Mouse (Mus musculus): Measurements from ENCODE around the gene Sdf4. TPM values are rescaled to one million over a fixed set of nuclear protein-coding genes. Genes with fewer than 3 reads are reported as not detected.

The Sdf4 gene
- polyA plus RNA-seq (2015; fragmentation: Nextera tagmentation; extraction: Ambion mirVana), result 177 and 229 TPM in 2 replicates

DNA sequence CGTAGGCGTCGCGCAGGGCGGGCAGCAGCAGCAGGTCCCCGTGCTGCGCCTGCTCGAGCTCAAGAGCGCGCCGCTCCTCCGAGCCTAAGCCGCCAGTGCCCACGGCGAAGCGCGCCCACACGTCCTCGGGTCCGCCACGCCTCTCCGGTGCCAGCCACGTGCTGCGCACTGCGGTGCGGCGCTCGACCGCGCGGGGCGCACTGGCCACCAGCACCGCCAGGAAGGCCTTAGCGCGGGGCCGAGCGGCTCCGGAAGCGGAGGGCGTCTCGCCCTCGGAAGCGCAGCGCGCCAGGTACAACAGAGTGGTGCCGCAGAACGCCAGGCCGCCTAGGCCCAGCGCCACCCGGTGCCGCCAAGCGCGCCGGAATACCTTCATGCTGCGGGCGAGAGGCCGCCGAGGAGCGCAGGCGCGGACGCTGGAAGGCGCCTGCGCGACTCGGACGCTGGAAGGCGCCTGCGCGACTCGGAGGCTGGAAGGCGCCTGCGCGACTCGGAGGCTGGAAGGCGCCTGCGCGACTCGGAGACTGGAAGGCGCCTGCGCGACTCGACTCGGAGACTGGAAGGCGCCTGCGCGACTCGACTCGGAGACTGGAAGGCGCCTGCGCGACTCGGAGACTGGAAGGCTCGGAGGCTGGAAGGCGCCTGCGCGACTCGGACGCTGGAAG, at the start of gene Sdf4, which contains the start of gene B3galt6:
Gene Sdf4 (plus strand): TSS at position 632 of the 665 bp plus-strand sequence.
Gene B3galt6 (minus strand): TSS at position 409 of the 665 bp plus-strand sequence.

GRCm38 (mm10) chr4:155943534-155944249, 49.0 kb upstream of the Sdf4 start, which contains the start of gene Ube2j2:
Ube2j2 (plus strand) TSS chr4:155943831.

DNA sequence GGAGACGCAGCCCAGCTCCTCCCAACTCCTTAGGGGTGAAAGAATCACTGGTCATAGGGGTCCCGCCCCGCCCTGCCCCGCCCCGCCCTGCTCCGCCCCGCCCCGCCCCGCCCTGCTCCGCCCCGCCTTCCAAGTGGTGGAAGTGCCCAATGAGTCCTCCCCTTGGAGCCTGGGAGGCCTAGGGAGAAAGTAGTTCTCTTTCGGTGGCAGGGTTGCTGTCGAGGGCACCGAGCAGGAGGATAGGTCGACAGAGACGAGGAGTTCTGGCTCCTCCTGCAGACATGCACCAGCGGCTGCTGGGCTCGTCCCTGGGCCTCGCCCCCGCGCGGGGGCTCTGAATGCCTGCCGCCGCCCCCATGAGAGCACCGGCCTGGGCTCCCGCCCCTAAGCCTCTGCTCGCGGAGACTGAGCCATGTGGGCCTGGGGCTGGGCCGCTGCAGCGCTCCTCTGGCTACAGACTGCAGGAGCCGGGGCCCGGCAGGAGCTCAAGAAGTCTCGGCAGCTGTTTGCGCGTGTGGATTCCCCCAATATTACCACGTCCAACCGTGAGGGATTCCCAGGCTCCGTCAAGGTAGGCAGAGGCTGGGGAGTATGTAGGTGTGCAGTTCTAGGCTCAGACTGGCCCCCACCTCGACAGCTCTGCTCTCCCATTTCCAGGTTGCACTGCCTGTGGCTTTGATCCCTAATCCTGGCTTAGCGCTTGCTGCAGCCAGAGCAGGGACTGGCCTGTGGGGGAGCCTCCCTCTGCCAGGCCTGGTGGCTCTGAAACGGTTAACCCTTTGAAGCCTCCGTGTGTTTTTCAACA, 30.3 kb upstream of the Sdf4 start, which contains the start of gene C1qtnf12:
Gene C1qtnf12 (plus strand): TSS at position 152 of the 805 bp plus-strand sequence.

GRCm38 (mm10) chr4:156013637-156014036, 21.0 kb downstream of the Sdf4 start, which contains the start of gene Tnfrsf4:
Tnfrsf4 (plus strand) TSS chr4:156013843.

DNA sequence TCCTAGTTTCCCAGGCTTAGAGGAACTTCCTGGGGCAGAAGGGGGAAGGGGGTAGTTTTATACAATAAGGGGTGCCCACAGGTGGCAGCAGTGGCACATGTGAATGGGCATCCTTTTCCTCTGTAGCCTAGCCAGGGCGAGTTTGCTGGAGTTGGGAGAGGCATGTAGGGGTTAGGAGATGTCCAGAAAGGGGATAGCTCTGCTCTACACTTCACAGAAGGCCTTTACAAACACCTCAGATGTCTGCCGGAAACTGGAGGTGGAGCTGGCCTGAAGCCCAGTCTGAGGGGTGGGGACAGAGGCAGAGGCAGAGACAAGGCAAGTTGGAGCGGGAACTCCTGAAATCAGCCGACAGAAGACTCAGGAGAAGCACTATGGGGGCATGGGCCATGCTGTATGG, 33.3 kb downstream of the Sdf4 start, which contains the start of gene Tnfrsf18:
Gene Tnfrsf18 (plus strand): TSS at position 152 of the 400 bp plus-strand sequence.

GRCm38 (mm10) chr4:156059261-156059660, 66.6 kb downstream of the Sdf4 start, which contains the start of gene Ttll10:
Ttll10 (minus strand) TSS chr4:156059414.

Small RNAs within 50 kb of the gene (microRNA-seq; reads per million reads assigned to microRNA genes)
- 13.0 reads per million, percentile 18 among the genes with 10 or more reads in this experiment for gene Mir200a (ENCODE audit: borderline replicate concordance, insufficient number of aligned reads)
- gene Mir200b (ENCODE audit: borderline replicate concordance, insufficient number of aligned reads), result 158 reads per million, percentile 50 among the genes with 10 or more reads in this experiment
- gene Mir429 (ENCODE audit: borderline replicate concordance, insufficient number of aligned reads), result 349 reads per million, percentile 60 among the genes with 10 or more reads in this experiment

Other genes starting within 250 kb of the Sdf4 start
- 32.3 and 51.0 TPM in 2 replicates for gene Atad3a, start 231.8 kb upstream of the Sdf4 start, polyA plus RNA-seq (2015; fragmentation: Nextera tagmentation; extraction: Ambion mirVana)
- gene Vwa1, start 218.2 kb upstream of the Sdf4 start, polyA plus RNA-seq (2015; fragmentation: Nextera tagmentation; extraction: Ambion mirVana), result 8.0 and 13.1 TPM in 2 replicates
- gene Tmem88b, start 207.0 kb upstream of the Sdf4 start, polyA plus RNA-seq (2015; fragmentation: Nextera tagmentation; extraction: Ambion mirVana), result 0.19 and 0.60 TPM in 2 replicates
- 0.15 TPM in 1 of 2 replicates, not detected in the other for gene Ankrd65, start 202.4 kb upstream of the Sdf4 start, polyA plus RNA-seq (2015; fragmentation: Nextera tagmentation; extraction: Ambion mirVana)
- gene Mrpl20, start 190.0 kb upstream of the Sdf4 start, polyA plus RNA-seq (2015; fragmentation: Nextera tagmentation; extraction: Ambion mirVana), result 301 and 408 TPM in 2 replicates
- gene Ccnl2, start 180.4 kb upstream of the Sdf4 start, polyA plus RNA-seq (2015; fragmentation: Nextera tagmentation; extraction: Ambion mirVana), result 73.0 and 127 TPM in 2 replicates
- 316 and 348 TPM in 2 replicates for gene Aurkaip1, start 161.6 kb upstream of the Sdf4 start, polyA plus RNA-seq (2015; fragmentation: Nextera tagmentation; extraction: Ambion mirVana)
- 159 and 249 TPM in 2 replicates for gene Mxra8, start 153.2 kb upstream of the Sdf4 start, polyA plus RNA-seq (2015; fragmentation: Nextera tagmentation; extraction: Ambion mirVana)
- gene Dvl1, start 145.5 kb upstream of the Sdf4 start, polyA plus RNA-seq (2015; fragmentation: Nextera tagmentation; extraction: Ambion mirVana), result 11.9 and 14.2 TPM in 2 replicates
- 0.14 and 0.16 TPM in 2 replicates for gene Tas1r3, start 129.5 kb upstream of the Sdf4 start, polyA plus RNA-seq (2015; fragmentation: Nextera tagmentation; extraction: Ambion mirVana)
- gene Cptp, start 123.4 kb upstream of the Sdf4 start, polyA plus RNA-seq (2015; fragmentation: Nextera tagmentation; extraction: Ambion mirVana), result 7.7 and 9.1 TPM in 2 replicates
- 30.5 and 36.0 TPM in 2 replicates for gene Ints11, start 123.3 kb upstream of the Sdf4 start, polyA plus RNA-seq (2015; fragmentation: Nextera tagmentation; extraction: Ambion mirVana)
- 26.3 and 34.6 TPM in 2 replicates for gene Pusl1, start 101.1 kb upstream of the Sdf4 start, polyA plus RNA-seq (2015; fragmentation: Nextera tagmentation; extraction: Ambion mirVana)
- 10.5 and 15.9 TPM in 2 replicates for gene Acap3, start 101.0 kb upstream of the Sdf4 start, polyA plus RNA-seq (2015; fragmentation: Nextera tagmentation; extraction: Ambion mirVana)
- gene Ube2j2, start 49.0 kb upstream of the Sdf4 start, polyA plus RNA-seq (2015; fragmentation: Nextera tagmentation; extraction: Ambion mirVana), result 79.0 and 89.5 TPM in 2 replicates
- gene C1qtnf12, start 30.6 kb upstream of the Sdf4 start, polyA plus RNA-seq (2015; fragmentation: Nextera tagmentation; extraction: Ambion mirVana), result 56.5 and 78.7 TPM in 2 replicates
- 8.5 and 9.4 TPM in 2 replicates for gene B3galt6, start 223 bp upstream of the Sdf4 start, polyA plus RNA-seq (2015; fragmentation: Nextera tagmentation; extraction: Ambion mirVana)
- 0.80 and 0.94 TPM in 2 replicates for gene Tnfrsf4, start 21.0 kb downstream of the Sdf4 start, polyA plus RNA-seq (2015; fragmentation: Nextera tagmentation; extraction: Ambion mirVana)
- 1.0 and 1.1 TPM in 2 replicates for gene Tnfrsf18, start 33.3 kb downstream of the Sdf4 start, polyA plus RNA-seq (2015; fragmentation: Nextera tagmentation; extraction: Ambion mirVana)
- gene Ttll10, start 66.5 kb downstream of the Sdf4 start, polyA plus RNA-seq (2015; fragmentation: Nextera tagmentation; extraction: Ambion mirVana), result 0.24 and 0.35 TPM in 2 replicates
- 6.8 and 9.4 TPM in 2 replicates for gene 9430015G10Rik, start 117.1 kb downstream of the Sdf4 start, polyA plus RNA-seq (2015; fragmentation: Nextera tagmentation; extraction: Ambion mirVana)
- gene Rnf223, start 137.6 kb downstream of the Sdf4 start, polyA plus RNA-seq (2015; fragmentation: Nextera tagmentation; extraction: Ambion mirVana), result 0.05 and 0.10 TPM in 2 replicates
- gene Agrn, start 204.6 kb downstream of the Sdf4 start, polyA plus RNA-seq (2015; fragmentation: Nextera tagmentation; extraction: Ambion mirVana), result 19.0 and 27.1 TPM in 2 replicates
- 17.7 and 22.5 TPM in 2 replicates for gene Isg15, start 207.9 kb downstream of the Sdf4 start, polyA plus RNA-seq (2015; fragmentation: Nextera tagmentation; extraction: Ambion mirVana)
- 0.99 and 1.5 TPM in 2 replicates for gene AW011738, start 210.4 kb downstream of the Sdf4 start, polyA plus RNA-seq (2015; fragmentation: Nextera tagmentation; extraction: Ambion mirVana)
- 0.16 and 0.48 TPM in 2 replicates for gene Perm1, start 223.0 kb downstream of the Sdf4 start, polyA plus RNA-seq (2015; fragmentation: Nextera tagmentation; extraction: Ambion mirVana)
- gene Plekhn1, start 242.0 kb downstream of the Sdf4 start, polyA plus RNA-seq (2015; fragmentation: Nextera tagmentation; extraction: Ambion mirVana), result 7.8 and 11.0 TPM in 2 replicates
- gene Noc2l, start 243.1 kb downstream of the Sdf4 start, polyA plus RNA-seq (2015; fragmentation: Nextera tagmentation; extraction: Ambion mirVana), result 24.8 and 33.7 TPM in 2 replicates